Mouse (Mus musculus) kidney, postnatal 36 days (tissue): ENCODE data around the gene Hmx2.

Source experiments
- DNase-seq, 2 experiments: peaks; one replicate each; pipeline ENCODE4 v3.0.0; 2021 to 2022; ENCODE audit warnings: mixed read lengths in 2 of 2

The Hmx2 gene

DNA sequence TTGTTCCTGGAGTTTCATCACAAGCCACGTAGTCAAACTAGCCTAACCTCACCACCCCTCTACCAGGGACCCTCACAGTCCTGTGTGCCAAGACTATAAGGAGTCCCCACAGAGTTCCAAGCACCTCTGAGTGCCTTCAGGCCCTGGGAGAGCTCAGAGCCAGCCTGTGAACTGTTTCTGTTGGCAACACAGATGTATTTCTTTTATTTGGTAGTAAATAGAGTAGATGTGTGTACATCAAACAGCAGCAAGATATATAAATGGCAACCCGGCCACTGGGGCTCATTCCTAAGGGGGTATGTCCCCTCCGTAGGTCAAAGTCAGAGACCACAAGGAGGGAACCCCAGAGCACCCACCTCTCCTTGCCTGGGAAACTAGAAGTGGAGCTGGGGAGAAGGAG lies at the start of gene Hmx2:
Hmx2 (plus strand) TSS at position 301 of the 400 bp plus-strand sequence.
- no peak for DNase-seq

- DNase-seq, result no peak
These were observed 44.8 kb upstream of the Hmx2 start for GRCm38 (mm10) chr7:131503739-131504138.

DNA sequence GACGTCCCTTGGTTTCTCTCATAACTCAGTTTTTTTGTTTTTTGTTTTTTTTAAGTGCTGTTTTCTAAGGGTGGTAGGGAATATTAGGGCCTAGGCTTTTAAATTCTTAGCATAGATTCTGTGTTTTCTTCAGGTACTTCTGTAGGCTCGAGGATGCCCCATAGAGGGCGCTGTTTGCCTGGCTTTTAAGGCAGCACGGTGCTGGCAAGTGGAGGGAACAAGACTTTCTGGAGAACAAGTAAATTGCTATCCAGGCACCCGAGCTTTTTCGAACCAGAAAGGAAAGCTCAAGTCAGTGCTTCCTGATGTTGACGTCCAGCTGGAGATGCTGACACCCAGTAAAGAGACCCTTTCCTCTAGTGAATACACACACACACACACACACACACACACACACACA lies 8.6 kb upstream of the Hmx2 start:
- peak; percentile 85 to 94 for DNase-seq

DNA sequence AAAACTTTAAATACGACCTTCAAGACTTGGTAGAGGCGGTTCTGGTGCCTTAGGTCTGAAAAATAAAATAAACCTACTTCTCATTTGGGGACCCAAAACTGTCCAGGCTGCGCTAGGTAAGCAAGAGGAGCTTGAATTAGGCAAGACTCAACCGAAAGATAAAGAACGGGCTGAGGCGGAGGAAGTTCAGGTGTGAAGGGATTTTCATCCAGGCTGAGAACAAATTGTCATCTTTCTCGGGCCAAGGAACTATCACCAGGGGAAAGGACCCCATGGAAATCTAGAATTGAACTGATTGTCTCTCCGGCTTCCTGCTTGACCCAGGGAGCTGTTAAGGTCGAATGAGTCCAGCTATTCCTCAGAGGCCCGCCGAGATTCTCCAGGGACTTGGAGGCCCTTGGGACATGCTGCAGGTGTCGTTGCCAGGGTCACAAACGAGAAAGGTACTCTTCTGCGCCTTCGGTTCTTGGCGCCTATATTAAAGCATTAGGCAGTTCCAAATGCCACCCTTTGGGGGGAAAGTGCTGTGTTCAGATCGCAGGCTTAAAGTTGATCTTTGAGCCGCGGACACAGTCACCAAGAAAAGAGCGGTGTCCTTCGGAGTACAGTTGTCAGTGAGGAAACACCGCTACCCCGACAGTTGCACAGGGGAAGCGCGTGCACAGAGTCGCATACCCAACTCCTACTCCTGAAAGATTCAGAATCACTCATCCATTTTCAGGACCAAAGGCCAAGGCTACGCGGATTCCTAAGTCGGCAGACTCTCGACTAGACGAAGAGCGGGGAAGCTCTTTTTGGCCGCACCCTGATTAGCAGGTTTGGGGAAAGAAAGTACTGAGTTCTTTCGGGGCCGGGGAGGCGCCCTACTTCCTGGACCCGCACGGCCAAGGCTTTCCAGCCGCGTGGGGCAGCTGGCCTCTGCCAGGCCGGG lies 7.1 kb upstream of the Hmx2 start:
- peak in 1 of 2 experiments; percentile 22 for DNase-seq

GRCm38 (mm10) chr7:131542115-131542871 lies 6.3 kb upstream of the Hmx2 start, which contains the start of gene Hmx3:
Gene Hmx3, plus strand, starts transcription at chr7:131542867.
- peak in 1 of 2 experiments; percentile 24 for DNase-seq

DNA sequence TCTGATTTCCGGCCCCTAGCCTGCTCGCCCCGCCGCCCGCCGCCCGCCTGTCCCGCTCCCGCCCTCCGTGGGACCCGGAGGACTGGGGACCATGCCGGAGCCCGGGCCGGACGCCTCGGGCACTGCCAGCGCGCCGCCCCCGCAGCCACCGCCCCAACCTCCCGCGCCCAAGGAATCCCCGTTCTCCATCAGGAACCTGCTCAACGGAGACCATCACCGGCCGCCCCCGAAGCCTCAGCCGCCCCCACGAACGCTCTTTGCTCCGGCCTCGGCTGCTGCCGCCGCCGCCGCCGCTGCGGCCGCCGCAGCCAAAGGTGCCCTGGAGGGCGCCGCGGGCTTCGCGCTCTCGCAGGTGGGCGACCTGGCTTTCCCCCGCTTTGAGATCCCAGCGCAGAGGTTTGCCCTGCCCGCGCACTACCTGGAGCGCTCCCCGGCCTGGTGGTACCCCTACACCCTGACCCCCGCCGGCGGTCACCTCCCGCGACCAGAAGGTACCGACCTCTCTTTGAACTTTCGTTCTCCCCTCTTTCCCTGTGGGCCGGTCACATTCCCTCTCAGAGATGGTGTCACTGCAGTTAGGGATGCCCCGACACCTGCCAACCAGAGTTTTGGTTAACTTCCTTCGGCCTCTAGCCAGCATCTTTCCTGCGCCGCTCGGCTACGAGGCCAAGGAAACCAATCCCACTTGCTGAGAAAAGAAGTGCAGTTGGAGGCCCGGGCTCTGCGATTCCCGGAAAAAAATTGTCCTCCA lies 5.5 kb upstream of the Hmx2 start:
- no peak for DNase-seq

GRCm38 (mm10) chr7:131543623-131544481 lies 4.7 kb upstream of the Hmx2 start:
- peak in 1 of 2 experiments; percentile 23 for DNase-seq

- DNase-seq, result no peak
These were observed 3.7 kb upstream of the Hmx2 start for GRCm38 (mm10) chr7:131544871-131545270.

GRCm38 (mm10) chr7:131545701-131546385 lies 2.7 kb upstream of the Hmx2 start:
- no peak for DNase-seq

- DNase-seq, result no peak
These were observed 2.1 kb upstream of the Hmx2 start for GRCm38 (mm10) chr7:131546423-131546822.

GRCm38 (mm10) chr7:131547481-131547880 lies 1.1 kb upstream of the Hmx2 start:
- no peak for DNase-seq

- no peak for DNase-seq
These were observed 2.9 kb downstream of the Hmx2 start for GRCm38 (mm10) chr7:131551471-131551870.

DNA sequence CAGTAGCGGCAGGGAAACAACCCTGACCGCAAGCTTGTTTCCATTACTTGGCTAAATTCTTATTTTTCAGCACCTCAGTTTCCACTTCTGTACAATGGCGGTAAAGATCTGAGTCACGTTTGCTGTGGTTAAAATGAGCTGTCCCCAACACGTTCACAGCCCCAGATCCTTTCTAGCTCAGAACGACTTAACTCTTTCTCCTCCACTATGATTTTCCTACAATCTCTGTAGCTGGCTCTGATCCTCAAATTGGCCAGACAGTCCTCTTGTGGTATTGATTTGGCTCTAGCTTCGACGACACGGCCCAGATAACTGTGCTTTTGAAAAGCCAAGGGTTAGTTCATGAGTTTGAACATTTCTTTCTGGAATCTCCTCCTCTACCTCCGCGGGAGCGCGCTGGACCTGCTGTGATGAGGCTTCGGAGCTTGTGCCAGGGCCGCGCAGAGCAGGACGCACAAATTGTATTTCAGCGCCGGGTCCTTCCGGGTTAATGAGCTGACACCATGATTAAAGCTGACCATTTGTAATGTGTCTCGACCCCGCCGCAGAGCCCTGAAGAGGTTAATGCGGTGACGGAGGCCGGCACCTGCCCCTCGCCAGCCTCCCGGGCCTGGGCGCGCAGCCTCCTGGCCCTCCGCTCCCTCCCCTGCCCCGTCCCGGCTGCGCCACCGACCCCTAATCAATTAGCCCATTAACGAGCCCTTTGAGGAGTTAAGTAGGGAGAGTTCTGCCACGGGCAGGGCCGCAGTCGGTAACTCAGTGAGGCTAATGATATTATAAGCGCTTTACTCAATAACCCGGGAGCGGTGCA lies 3.6 kb downstream of the Hmx2 start:
- DNase-seq, result no peak

DNA sequence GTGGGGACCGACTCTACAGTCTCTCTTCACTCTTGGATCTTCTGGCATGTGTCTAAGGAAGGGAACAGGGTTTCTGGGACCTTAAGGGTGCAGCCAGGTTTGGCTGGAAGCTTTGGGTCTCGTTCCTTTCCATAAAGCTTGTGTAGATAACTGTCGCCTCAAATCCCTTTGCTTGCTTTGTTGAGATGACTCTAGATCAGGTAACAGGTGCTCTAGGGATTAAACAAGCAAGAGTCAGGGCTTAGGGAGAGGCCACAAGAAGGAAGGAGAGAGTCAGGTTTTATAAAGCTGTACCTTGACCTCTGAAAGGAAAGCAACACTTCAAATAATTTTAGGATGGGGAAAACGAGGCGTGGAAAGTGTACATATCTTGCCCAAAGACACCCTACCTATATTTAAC lies 4.2 kb downstream of the Hmx2 start:
- no peak for DNase-seq

DNA sequence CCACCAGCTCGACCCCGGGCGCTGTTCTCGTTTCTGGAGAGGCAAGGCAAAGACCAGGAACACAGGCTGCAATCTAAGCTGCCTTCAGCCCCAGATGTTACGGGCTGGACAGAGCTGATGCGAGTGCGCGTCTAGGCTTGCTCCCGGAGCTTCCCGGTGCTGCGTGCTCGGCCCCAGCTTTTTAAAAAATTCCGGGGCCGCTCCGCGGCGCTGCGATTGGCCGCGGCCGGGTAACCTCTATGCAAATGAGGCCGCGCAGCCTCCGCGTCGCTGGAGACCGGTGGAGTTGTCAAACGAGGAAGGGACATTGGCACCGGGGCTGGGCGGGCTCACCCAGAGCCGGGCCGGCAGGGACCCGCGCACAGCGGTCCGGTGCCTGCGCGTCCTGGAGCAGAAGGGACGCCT lies 5.2 kb downstream of the Hmx2 start:
- peak; percentile 26 to 66 for DNase-seq

DNA sequence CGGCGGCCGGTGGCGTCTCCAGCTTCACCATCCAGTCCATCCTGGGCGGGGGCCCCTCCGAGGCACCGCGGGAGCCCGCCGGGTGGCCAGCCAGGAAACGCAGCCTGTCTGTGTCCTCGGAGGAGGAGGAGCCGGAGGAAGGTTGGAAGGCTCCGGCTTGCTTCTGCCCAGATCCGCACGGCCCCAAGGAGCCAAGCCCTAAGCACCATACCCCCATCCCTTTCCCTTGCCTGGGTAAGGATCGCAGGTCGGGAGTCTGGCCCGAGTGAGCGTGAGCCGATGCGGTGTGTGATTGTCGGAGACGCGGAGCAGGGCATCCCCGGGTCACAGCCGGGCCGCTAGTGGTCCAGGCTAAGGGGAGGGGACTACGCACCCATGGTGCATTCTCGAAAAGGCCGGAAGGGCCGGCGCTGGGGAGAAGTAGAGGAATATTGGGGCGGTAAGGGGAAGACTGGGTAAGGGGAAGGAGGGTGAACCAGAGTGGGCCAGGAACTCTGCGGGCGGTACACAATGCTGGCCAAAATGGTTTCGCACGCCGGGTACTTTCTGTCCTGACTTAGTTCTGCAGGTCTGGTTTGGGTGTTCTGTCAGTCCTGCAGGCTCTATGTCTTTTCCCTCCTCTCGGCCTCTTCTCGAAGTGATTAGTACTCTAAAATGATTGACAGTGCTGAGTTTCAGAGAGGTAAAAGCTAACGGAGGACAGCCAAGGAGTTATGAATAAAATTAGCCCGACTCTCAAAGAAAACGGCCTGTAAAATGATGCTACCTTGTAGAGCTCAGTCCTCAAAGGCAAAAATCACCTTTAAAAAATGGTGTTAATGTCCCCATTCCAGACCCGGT lies 6.0 kb downstream of the Hmx2 start:
- DNase-seq, result peak in 1 of 2 experiments; percentile 25

DNA sequence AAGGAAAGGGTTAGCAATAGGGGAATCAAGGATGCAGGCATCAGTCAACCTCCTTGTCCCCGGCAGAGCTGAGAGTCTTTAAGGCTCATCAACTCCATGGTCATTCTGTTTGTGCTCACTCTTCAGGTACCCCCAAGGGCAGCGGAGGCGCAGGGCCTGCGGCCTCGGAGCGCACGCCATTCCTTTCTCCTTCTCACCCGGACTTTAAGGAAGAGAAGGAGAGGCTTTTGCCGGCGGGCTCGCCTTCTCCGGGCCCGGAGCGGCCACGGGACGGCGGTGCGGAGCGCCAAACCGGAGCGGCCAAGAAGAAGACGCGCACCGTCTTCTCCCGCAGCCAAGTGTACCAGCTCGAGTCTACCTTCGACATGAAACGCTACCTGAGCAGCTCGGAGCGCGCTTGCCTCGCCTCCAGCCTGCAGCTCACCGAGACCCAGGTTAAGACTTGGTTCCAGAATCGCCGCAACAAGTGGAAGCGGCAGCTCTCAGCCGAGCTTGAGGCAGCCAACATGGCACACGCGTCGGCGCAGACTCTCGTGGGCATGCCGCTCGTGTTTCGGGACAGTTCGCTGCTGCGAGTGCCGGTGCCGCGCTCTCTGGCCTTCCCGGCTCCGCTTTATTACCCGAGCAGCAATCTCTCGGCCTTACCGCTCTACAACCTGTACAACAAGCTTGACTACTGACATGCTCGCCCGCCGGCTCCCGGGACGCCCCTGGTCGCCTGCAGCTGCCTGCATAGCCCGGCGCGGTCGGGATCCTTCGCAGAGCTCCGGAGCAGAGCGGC lies 6.9 kb downstream of the Hmx2 start:
- DNase-seq, result peak in 1 of 2 experiments; percentile 40

- DNase-seq, result peak in 1 of 2 experiments; percentile 18
These were observed 7.5 kb downstream of the Hmx2 start for GRCm38 (mm10) chr7:131556116-131556515.
